28 mouse cellular contexts compared by ENCODE assay signal in the genomic region with DNA sequence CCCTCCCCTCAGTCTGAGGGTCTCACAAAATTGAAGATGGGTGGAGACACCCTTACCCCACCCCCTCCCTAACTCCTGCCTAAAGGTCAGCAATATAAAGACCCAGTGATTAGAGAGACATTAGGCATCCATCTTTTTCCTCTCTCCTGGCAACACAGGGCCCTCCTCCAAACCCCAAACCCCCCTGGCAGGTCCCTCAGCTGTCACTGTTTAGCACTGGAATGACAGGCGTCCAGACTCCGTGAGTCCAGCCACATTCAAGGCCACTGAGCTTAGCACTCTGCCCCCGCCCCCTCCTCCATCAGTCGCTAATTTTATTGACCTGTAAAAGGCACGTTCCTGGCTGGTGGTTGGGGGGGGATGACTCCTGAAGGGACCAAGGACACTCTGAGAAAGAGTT. TPM values are rescaled to one million over a fixed set of nuclear protein-coding genes. Genes with fewer than 3 reads are reported as not detected.
"Had no signal": no experiment of that assay in that cellular context is flagged by ENCODE, and none has a peak within 500 bp of the region (broad histone marks: within the 10 kb centered on the region; RNA-seq: fewer than 3 reads in every experiment).

No protein-coding gene starts in this region.

- H3K4me3 ChIP-seq: heart, adult 2 months; limb, embryonic 12.5 days had no signal

- DNase-seq: forebrain, postnatal 0 days; gastrocnemius, postnatal 14 days; gastrocnemius, postnatal 36 days; heart, adult 11 months; heart, adult 2 months; heart, postnatal 14 days; heart, postnatal 36 days; kidney, adult 11 months; kidney, adult 2 months; kidney, adult 9 months; kidney, postnatal 14 days; kidney, postnatal 36 days; layer of hippocampus, adult 9-11 months; layer of hippocampus, postnatal 36 days; left cerebral cortex, postnatal 4 days had no signal

- H3K36me3 ChIP-seq: heart, embryonic 13.5 days; heart, embryonic 15.5 days; hindbrain, embryonic 15.5 days; kidney, embryonic 15.5 days; limb, embryonic 12.5 days; limb, embryonic 15.5 days had no signal

- ATAC-seq: forebrain, postnatal 0 days; hindbrain, postnatal 0 days had no signal

- H3K9me3 ChIP-seq: heart, embryonic 13.5 days; heart, embryonic 15.5 days; hindbrain, embryonic 15.5 days; kidney, embryonic 15.5 days; limb, embryonic 12.5 days; limb, embryonic 15.5 days had no signal

- H3K27ac ChIP-seq: heart, adult 2 months; heart, embryonic 13.5 days; heart, embryonic 15.5 days; hindbrain, embryonic 15.5 days; hindbrain, postnatal 0 days; kidney, embryonic 15.5 days; kidney, postnatal 0 days; limb, embryonic 12.5 days; limb, embryonic 15.5 days had no signal

- H3K9ac ChIP-seq: forebrain, postnatal 0 days; heart, embryonic 13.5 days; kidney, embryonic 15.5 days; limb, embryonic 12.5 days; limb, embryonic 15.5 days had no signal

RNA-seq across cellular contexts. Expression of a gene that starts 0.9 kb away (rescaled TPM):
- polyA plus RNA-seq: liver, adult 2 months had no signal

RNA-seq across cellular contexts. Expression of a gene that starts 20.5 kb away (rescaled TPM):
- polyA plus RNA-seq: heart, embryonic 11.5 days; heart, embryonic 15.5 days; heart, postnatal 0 days; intestine, embryonic 16.5 days; kidney, embryonic 15.5 days; large intestine, adult 2 months; limb, embryonic 12.5 days; liver, adult 2 months had no signal
